Mouse (Mus musculus) testis, adult 2 months (tissue): ENCODE data around the gene Cecr2. TPM values are rescaled to one million over a fixed set of nuclear protein-coding genes. Genes with fewer than 3 reads are reported as not detected.
"Not testable (repeated sequence)": the region's sequence is repeated elsewhere in the genome, so short reads cannot be mapped to it uniquely, and the experiment has no call there.

Experiments
- H3K27ac ChIP-seq: fragments of 200-500 bp; 2 replicates; pipeline ENCODE4 v1.5.1; 2012; ENCODE audit warnings: low read depth, low read length; ENCODE audit not compliant: control insufficient read depth, insufficient read depth
- H3K27me3 ChIP-seq: fragments of 200-500 bp; 2 replicates; pipeline ENCODE4 v1.6.1; 2012; ENCODE audit warnings: mild to moderate bottlenecking, low read length, moderate library complexity; ENCODE audit not compliant: control insufficient read depth, insufficient read depth
- H3K36me3 ChIP-seq: fragments of 200-500 bp; 2 replicates; pipeline ENCODE4 v1.6.1; 2012; ENCODE audit warnings: mild to moderate bottlenecking, low read length; ENCODE audit not compliant: control insufficient read depth, insufficient read depth
- H3K4me1 ChIP-seq: fragments of 200-500 bp; 2 replicates; pipeline ENCODE4 v1.6.1; 2012; ENCODE audit warnings: low read length; ENCODE audit not compliant: control insufficient read depth, insufficient read depth
- H3K4me3 ChIP-seq: fragments of 200-500 bp; 2 replicates; pipeline ENCODE4 v1.5.1; 2012; ENCODE audit warnings: low read depth, mild to moderate bottlenecking, low read length, moderate library complexity, mixed read lengths; ENCODE audit not compliant: control insufficient read depth
- CTCF ChIP-seq: fragments of 200-500 bp; IDR thresholded peaks from 2 replicates; pipeline ENCODE4 v1.5.1; 2012; ENCODE audit warnings: low read depth, mild to moderate bottlenecking, inconsistent platforms, low read length, moderate library complexity; ENCODE audit not compliant: control insufficient read depth, insufficient read depth, insufficient replicate concordance
- POLR2A ChIP-seq: fragments of 200-500 bp; IDR thresholded peaks from 2 replicates; pipeline ENCODE4 v1.6.1; 2012; ENCODE audit warnings: low read depth, mild to moderate bottlenecking, inconsistent platforms, low read length, moderate library complexity; ENCODE audit not compliant: control insufficient read depth
- polyA plus RNA-seq: library from polyadenylated mRNA; depleted of rRNA; stranded (reverse); fragments of >200 nt; gene quantifications from 2 replicates; pipeline ENCODE4 v1.2.3, GENCODE M21; 2012; rRNA removed

The Cecr2 gene
- polyA plus RNA-seq, 1 experiment = 16.8 TPM

DNA sequence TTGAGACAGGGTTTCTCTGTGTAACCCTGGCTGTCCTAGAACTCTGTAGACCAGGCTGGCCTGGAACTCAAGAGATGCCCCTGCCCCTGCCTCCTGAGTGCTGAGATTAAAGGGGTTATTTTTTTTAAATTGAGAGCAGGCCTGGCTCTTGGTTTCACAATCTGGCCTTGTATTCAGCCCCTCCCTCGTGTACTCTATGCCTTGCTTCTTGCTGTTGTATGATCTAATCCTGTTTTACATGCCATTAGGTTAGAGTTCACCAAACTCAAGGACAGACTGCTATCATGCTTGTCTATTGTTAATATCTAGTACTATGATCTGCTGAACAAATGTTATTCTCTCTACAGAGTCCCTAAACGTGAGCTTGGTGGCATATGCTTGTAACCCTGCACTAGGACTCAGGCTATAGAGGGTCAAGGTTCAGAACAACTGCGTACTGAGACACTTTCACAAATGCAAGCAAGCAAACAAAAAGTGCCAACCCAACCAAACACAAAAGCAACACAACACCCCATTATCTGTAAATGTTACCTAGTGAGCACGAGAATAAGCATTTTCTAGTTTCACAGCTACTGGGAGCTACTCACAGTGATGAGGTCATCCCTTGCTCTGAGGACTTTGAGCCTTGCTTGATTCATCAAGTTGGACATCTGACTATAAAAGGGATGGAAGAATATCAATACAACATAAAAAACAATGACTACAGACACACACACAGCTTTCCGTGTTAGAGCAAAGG, 141.0 kb downstream of the Cecr2 start:
- Histone ChIP-seq H3K4me3 (no peak overlapping the region), H3K27ac (no peak overlapping the region), H3K36me3 (no peaks in the 10 kb centered on the region; the same call in 1 of the 2 replicates), H3K27me3 (no peaks in the 10 kb centered on the region), H3K4me1 (no peaks in the 10 kb centered on the region)
- TF ChIP-seq POLR2A (no peak), CTCF (no peak)

DNA sequence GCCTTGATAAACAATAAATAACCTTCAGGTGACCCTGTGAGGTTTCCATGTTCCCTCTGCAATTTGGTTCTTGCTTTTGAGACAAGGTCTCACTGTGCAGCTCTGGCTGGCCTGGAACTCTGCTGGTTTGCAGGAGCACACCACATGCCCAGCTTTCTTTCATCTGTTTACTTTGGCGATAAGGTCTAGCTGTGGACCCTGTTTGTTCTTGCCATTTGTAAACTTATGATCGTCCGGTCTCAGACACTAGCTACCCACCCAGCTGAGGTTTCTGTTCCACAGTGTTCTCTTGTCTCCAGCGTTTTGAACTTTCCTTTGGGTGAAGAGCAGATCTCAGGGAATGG, 141.5 kb downstream of the Cecr2 start:
- H3K36me3 ChIP-seq = no peaks in the 10 kb centered on the region; the same call in 1 of the 2 replicates
- no peaks in the 10 kb centered on the region for H3K27me3 ChIP-seq
- H3K4me1 ChIP-seq = no peaks in the 10 kb centered on the region
- TF ChIP-seq CTCF (no peak), POLR2A (no peak)
- no peak overlapping the region for H3K27ac ChIP-seq
- no peak overlapping the region for H3K4me3 ChIP-seq

DNA sequence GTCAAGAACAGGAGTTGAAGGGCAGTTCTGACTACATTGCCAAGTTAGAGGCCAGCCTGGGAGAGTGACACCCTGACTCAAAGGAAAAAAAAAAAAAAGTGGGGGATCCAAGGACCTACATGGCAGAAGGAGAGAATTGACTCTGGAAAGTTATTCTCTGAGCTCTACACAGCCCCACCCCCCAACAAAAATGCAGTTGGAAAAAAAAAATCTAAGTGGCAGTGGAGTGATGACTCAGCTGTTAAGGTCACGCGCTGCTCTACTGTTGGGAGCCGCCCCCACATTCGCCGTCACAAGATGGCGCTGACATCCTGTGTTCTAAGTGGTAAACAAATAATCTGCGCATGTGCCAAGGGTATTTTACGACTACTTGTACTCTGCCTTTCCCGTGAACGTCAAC, 145.8 kb downstream of the Cecr2 start:
- not testable (repeated sequence) for H3K27me3 ChIP-seq, H3K36me3 ChIP-seq, H3K4me1 ChIP-seq, H3K4me3 ChIP-seq, H3K27ac ChIP-seq

- H3K27me3 ChIP-seq = no peaks in the 10 kb centered on the region
- H3K4me3 ChIP-seq = no peak overlapping the region
- H3K27ac ChIP-seq = no peak overlapping the region
- no peaks in the 10 kb centered on the region for H3K4me1 ChIP-seq
- peaks cover 2% of the 10 kb centered on the region for H3K36me3 ChIP-seq
- TF ChIP-seq CTCF (no peak), POLR2A (no peak)
Observed at GRCm38 (mm10) chr6:120819294-120819693, 153.1 kb downstream of the Cecr2 start.

GRCm38 (mm10) chr6:120820144-120820543, 154.0 kb downstream of the Cecr2 start:
- no peak for TF ChIP-seq CTCF
- no peak for TF ChIP-seq POLR2A
- H3K27me3 ChIP-seq = no peaks in the 10 kb centered on the region
- H3K4me3 ChIP-seq = no peak overlapping the region
- no peaks in the 10 kb centered on the region for H3K4me1 ChIP-seq
- H3K36me3 ChIP-seq = peaks cover 2% of the 10 kb centered on the region
- H3K27ac ChIP-seq = no peak overlapping the region

Other genes starting within 250 kb of the Cecr2 start
- 4.2 and 4.6 TPM in 2 replicates for gene Il17ra, start 203.1 kb upstream of the Cecr2 start, polyA plus RNA-seq
- gene Tmem121b, start 172.6 kb upstream of the Cecr2 start, polyA plus RNA-seq = 0.10 and 0.14 TPM in 2 replicates
- 30.0 and 33.0 TPM in 2 replicates for gene Hdhd5, start 135.1 kb upstream of the Cecr2 start, polyA plus RNA-seq
- gene Slc25a18, start 107.2 kb downstream of the Cecr2 start, polyA plus RNA-seq = 5.8 and 6.5 TPM in 2 replicates
- gene Atp6v1e1, start 156.4 kb downstream of the Cecr2 start, polyA plus RNA-seq = 32.6 and 33.7 TPM in 2 replicates
- 23.8 and 27.9 TPM in 2 replicates for gene Bcl2l13, start 169.8 kb downstream of the Cecr2 start, polyA plus RNA-seq